Mouse (Mus musculus) cerebellum, adult 2 months (tissue): ENCODE measurements at regions not wholly inside any gene's neighbourhood (a gene's known extent, or its start where the extent isn't known, plus 50 kb on each side); places are given as distances from the start of the nearest gene placed in this dataset.
A peak's percentile ranks its signal among the peaks of the same experiment; 100 is the strongest.

Experiments used
- CTCF ChIP-seq: fragments of 200-500 bp; IDR thresholded peaks from 2 replicates; pipeline ENCODE4 v1.5.1; 2011; ENCODE audit warnings: low read depth, mild to moderate bottlenecking, control low read depth, low read length, moderate library complexity, borderline replicate concordance; ENCODE audit not compliant: insufficient read depth
- POLR2A ChIP-seq: fragments of 200-500 bp; IDR thresholded peaks from 2 replicates; pipeline ENCODE4 v1.6.1; 2011; ENCODE audit warnings: low read length, control low read depth, borderline replicate concordance; ENCODE audit not compliant: insufficient read depth

DNA sequence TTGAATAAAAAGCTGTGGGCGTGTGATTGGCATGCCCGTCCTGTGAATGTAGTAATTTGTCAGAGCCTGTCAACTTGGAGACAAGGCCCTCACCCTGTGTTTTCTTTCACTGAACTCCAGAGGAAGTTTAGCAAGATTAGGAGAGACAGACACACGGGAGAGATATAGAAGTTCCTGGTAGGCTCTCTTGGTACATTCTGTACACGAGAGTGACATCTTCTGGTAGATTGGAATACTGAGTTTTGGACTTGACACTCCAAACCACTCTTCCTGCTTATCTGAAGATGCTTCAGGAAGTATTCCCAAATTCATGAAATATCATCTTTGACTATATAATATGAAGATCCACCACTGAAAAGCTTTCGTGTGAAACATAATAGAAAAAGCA, 311.5 kb upstream of the Zc3h15 start:
- TF ChIP-seq POLR2A (no peak), CTCF (peak; percentile 20; the same call in 1 of the 2 replicates)
